8 mouse cellular contexts compared by ENCODE assay signal in the genomic region with DNA sequence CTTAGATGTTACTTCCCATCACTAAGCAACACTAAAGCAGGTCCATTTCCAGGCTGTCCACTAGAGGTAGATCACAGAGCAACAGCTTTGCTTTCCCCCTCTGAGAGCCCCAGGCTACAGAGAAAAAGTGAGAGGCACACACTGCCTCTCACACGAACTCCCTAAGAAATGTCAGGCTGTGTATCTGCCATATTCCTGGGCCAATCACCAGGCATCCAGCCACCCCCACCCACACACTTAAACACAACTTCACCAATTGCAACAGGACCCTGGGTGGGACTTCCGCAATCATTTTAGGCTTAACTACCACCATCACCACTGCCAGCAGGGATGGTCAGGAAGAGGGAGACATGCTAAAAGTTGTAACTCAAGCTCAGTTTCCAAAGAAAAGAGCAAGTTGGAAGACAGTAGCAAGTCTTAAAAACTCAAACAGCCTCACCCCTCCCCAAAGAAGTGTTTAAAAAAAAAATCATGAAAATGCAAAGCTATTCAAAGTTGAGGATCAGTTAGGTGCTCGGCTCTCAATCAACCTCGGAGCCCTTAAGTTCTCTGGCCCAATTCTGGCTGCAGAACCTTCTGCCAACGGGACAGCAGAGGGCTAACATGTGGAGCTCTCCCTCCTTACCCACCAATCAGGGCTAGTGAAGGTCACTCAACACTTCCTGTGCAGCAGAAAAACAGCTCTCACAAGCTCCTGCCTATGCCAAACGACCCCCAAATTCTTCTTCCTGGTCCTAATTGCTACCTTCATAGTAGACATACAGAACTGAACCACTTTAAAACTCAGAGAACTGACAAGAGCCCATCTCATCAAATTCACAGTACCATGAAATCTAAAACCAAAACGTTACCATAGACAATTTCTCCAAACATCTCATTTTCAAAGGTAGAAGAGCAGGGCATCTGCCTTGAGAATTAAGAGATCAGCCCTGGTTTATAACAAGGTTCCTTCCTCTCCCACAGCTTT. TPM values are rescaled to one million over a fixed set of nuclear protein-coding genes. Genes with fewer than 3 reads are reported as not detected.
A peak's percentile ranks its signal among the peaks of the same experiment; 100 is the strongest.
DNase-seq lines count a peak whose midpoint lies in the region; ATAC-seq lines count a peak whose summit lies in the region.

No protein-coding gene starts in this region.

- peak overlapping the region; percentile 79 for H3K4me2 ChIP-seq in lung, embryonic 16.5 days (ENCODE audit: low read depth, low read length)

- WGBS in lung, embryonic 16.5 days: 6% methylated on average over 7 of the region's 7 CpGs

- no peaks in the 10 kb centered on the region for H3K36me3 ChIP-seq in lung, embryonic 16.5 days (ENCODE audit: control insufficient read depth, insufficient read depth, low read length)

- ATAC-seq in hematopoietic stem cell, adult 5-6 weeks (replicated peaks in 1 of 2; ENCODE audit: insufficient read depth in 1 of 2, low FRiP score in 2 of 2, low TSS enrichment in 1 of 2, low read depth in 1 of 2, poor library complexity in 2 of 2, severe bottlenecking in 2 of 2): peak; percentile 76 to 79
- peak; percentile 56 for ATAC-seq in lung, embryonic 16.5 days (ENCODE audit: low read depth)

- H3K27me3 ChIP-seq in lung, embryonic 16.5 days (ENCODE audit: control insufficient read depth, insufficient read depth, low read depth, low read length): no peaks in the 10 kb centered on the region

- H3K4me3 ChIP-seq in lung, embryonic 16.5 days (ENCODE audit: low read length): peak overlapping the region; percentile 98

- H3K4me1 ChIP-seq in lung, embryonic 16.5 days (replicated peaks; ENCODE audit: control insufficient read depth, insufficient read depth, low read length): peaks cover 27% of the 10 kb centered on the region

- no peaks in the 10 kb centered on the region for H3K9me3 ChIP-seq in lung, embryonic 16.5 days (ENCODE audit: control insufficient read depth, low read length)

- H3K27ac ChIP-seq in lung, embryonic 16.5 days (ENCODE audit: low read length): peak overlapping the region; percentile 98

- peak overlapping the region; percentile 78 for H3K9ac ChIP-seq in lung, embryonic 16.5 days (ENCODE audit: low read length)

- peak; percentile 93 for DNase-seq in MEL-GATA-1-ER (ENCODE audit: extremely low read depth, low read depth)
- peak; percentile 32 for DNase-seq in cerebellum, adult 8-10 months
- peak; percentile 74 for DNase-seq in forelimb bud, embryonic 11.5 days (ENCODE audit: low read depth, low spot score)
- peak; percentile 55 for DNase-seq in layer of hippocampus, adult 9-10 months (ENCODE audit: low spot score)
- peak; percentile 60 for DNase-seq in ovary, postnatal 36 days (ENCODE audit: low spot score)
- peak; percentile 68 for DNase-seq in thymus, postnatal 4 days

RNA-seq across cellular contexts. Expression of gene Fam120a, which starts 2.0 kb away (rescaled TPM):
- 104 and 117 TPM in 2 replicates for total RNA-seq in hematopoietic stem cell, adult 5-6 weeks (2017)
- polyA plus RNA-seq in lung, embryonic 16.5 days (2015; fragmentation: Nextera tagmentation; extraction: Ambion mirVana): 22.6 and 22.8 TPM in 2 replicates

Comparison
In these comparisons a context has a peak if more than half of its experiments do, and no peak if none do; other contexts are left out.
1. Peak in every context shown above with its lines: DNase-seq, ATAC-seq, H3K4me3 ChIP-seq and H3K27ac ChIP-seq.
2. DNase-seq: peak in every context shown above with its lines; median percentile 93 in MEL-GATA-1-ER; 74 in forelimb bud, embryonic 11.5 days; 68 in thymus, postnatal 4 days; 60 in ovary, postnatal 36 days; 55 in layer of hippocampus, adult 9-10 months; 32 in cerebellum, adult 8-10 months.